Mouse (Mus musculus) hindbrain, postnatal 0 days (tissue): ENCODE data around the gene Ttc13. TPM values are rescaled to one million over a fixed set of nuclear protein-coding genes. Genes with fewer than 3 reads are reported as not detected.

ENCODE experiments used
- ATAC-seq: fragments of 200-750 bp; cut with Nextera tagmentation; 2 replicates; pipeline ENCODE4 v1.8.0; 2017; ENCODE audit warnings: mild to moderate bottlenecking, moderate TSS enrichment, moderate library complexity
- DNase-seq: peaks from one replicate; pipeline ENCODE4 v3.0.0-alpha.2; 2015; ENCODE audit warnings: low spot score
- H3K27ac ChIP-seq: fragments of 300-500 bp; sonication (generic); 2 replicates; pipeline ENCODE4 v1.5.1; 2014; ENCODE audit warnings: mild to moderate bottlenecking
- H3K27me3 ChIP-seq: fragments of 300-500 bp; sonication (generic); 2 replicates; pipeline ENCODE4 v1.6.1; 2014; ENCODE audit warnings: low read length, mixed read lengths; ENCODE audit not compliant: insufficient read depth
- H3K36me3 ChIP-seq: fragments of 300-500 bp; sonication (generic); 2 replicates; pipeline ENCODE4 v1.6.1; 2014; ENCODE audit warnings: low read length, mixed read lengths; ENCODE audit not compliant: insufficient read depth
- H3K4me1 ChIP-seq: fragments of 300-500 bp; sonication (generic); 2 replicates; pipeline ENCODE4 v1.6.1; 2014; ENCODE audit warnings: antibody characterized with exemption, low read length, mixed read lengths; ENCODE audit not compliant: insufficient read depth
- H3K4me2 ChIP-seq: fragments of 300-500 bp; sonication (generic); 2 replicates; pipeline ENCODE4 v1.6.1; 2014; ENCODE audit warnings: low read depth, mild to moderate bottlenecking, low read length, moderate library complexity, mixed read lengths
- H3K4me3 ChIP-seq: fragments of 300-500 bp; sonication (generic); 2 replicates; pipeline ENCODE4 v1.5.1; 2014; ENCODE audit warnings: low read length
- H3K9ac ChIP-seq: fragments of 300-500 bp; sonication (generic); replicated peaks from 2 replicates; pipeline ENCODE4 v1.6.1; 2014; ENCODE audit warnings: mild to moderate bottlenecking, low read length, moderate library complexity, mixed read lengths
- H3K9me3 ChIP-seq: fragments of 300-500 bp; sonication (generic); 2 replicates; pipeline ENCODE4 v1.6.1; 2016; ENCODE audit warnings: low read length, mixed read lengths
- CTCF ChIP-seq: IDR thresholded peaks from 2 replicates; pipeline ENCODE4 v1.5.1; 2016; ENCODE audit warnings: antibody characterized with exemption, control low read depth, low read depth
- WGBS: fragments of 180-500 bp; shearing (Covaris S2); extraction: QIAGEN DNeasy Blood & Tissue Kit; methylation state at CpG from one replicate; pipeline ENCODE4 v1.1.7; 2014; 5-methylcytosine and 5-hydroxymethylcytosine counted together
- polyA plus RNA-seq: library from polyadenylated mRNA; unstranded; fragments of >200 nt; fragmentation: Nextera tagmentation; extraction: Ambion mirVana; gene quantifications from 2 replicates; pipeline ENCODE4 v1.2.1, GENCODE M21; 2015
- total RNA-seq: library from RNA; depleted of rRNA; stranded (reverse); fragments of >200 nt; gene quantifications from 2 replicates; pipeline ENCODE4 v1.2.3, GENCODE M21; 2014

Ttc13 gene
- total and polyA plus RNA-seq, 2 experiments from 2014 or later, result 58.6 to 64.2 TPM

- ATAC-seq, result no peak
- Histone ChIP-seq H3K4me1 (no peaks in the 10 kb centered on the region), H3K27ac (no peak overlapping the region), H3K36me3 (peaks cover 49% of the 10 kb centered on the region), H3K4me2 (no peak overlapping the region), H3K27me3 (no peaks in the 10 kb centered on the region), H3K9ac (no peak overlapping the region), H3K9me3 (no peaks in the 10 kb centered on the region), H3K4me3 (no peak overlapping the region)
- DNase-seq, result no peak
- TF ChIP-seq CTCF, result no peak
- WGBS, result 94% methylated on average over 22 of the region's 22 CpGs
Observed at GRCm38 (mm10) chr8:124695424-124696100, 26.2 kb downstream of the Ttc13 start.

GRCm38 (mm10) chr8:124691706-124692105 lies 30.1 kb downstream of the Ttc13 start:
- TF ChIP-seq CTCF, result no peak
- Histone ChIP-seq H3K4me1 (no peaks in the 10 kb centered on the region), H3K9ac (no peak overlapping the region), H3K4me3 (no peak overlapping the region), H3K4me2 (no peak overlapping the region), H3K27ac (no peak overlapping the region), H3K9me3 (no peaks in the 10 kb centered on the region), H3K36me3 (peaks cover 43% of the 10 kb centered on the region), H3K27me3 (no peaks in the 10 kb centered on the region)
- WGBS, result 97% methylated on average over 4 of the region's 4 CpGs
- DNase-seq, result no peak
- ATAC-seq, result no peak

DNA sequence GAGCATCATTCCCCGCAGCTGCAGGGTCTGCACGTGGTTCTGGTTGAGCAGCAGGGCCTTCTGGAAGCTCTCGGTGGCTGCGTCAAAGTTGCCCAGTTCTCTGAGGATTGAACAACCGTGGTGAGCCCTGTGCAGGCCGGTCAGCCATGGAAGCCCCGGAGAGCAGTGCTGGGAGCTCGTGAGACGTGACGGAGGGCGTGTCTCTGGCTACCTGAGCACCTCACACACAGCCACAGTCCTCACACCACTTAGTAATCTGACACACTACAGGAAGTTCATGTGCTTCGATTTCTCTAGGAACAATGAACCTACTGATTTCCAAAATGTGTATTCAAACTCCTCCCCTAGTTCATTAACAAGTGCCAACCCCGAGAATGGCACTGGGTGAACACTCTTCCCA lies 32.9 kb downstream of the Ttc13 start:
- no peak overlapping the region for H3K4me2 ChIP-seq
- H3K9me3 ChIP-seq, result no peaks in the 10 kb centered on the region
- H3K4me1 ChIP-seq, result no peaks in the 10 kb centered on the region
- no peak for TF ChIP-seq CTCF
- no peak overlapping the region for H3K27ac ChIP-seq
- H3K9ac ChIP-seq, result no peak overlapping the region
- peaks cover 35% of the 10 kb centered on the region for H3K36me3 ChIP-seq
- H3K4me3 ChIP-seq, result no peak overlapping the region
- WGBS, result 93% methylated on average over 13 of the region's 13 CpGs
- no peaks in the 10 kb centered on the region for H3K27me3 ChIP-seq
- ATAC-seq, result no peak
- no peak for DNase-seq

DNA sequence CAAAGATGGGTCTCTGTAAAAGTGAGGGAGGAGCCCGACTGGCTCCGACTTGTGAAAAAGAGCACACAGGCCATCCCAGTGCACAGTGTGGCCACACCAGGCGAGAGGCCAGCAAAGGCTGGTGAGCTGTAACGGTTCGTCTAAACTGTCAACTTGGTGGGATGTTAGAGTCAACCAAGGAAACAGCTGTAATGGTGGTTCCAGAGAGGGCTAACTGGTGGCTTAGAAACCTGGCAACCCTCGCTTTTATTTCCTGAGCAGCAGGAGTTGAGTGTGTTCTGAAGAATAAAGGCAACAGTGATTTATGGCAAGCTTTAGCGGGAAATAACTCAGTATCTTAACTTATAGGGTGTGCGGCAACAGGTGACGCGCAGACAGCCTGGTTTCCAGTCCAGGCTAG lies 39.6 kb downstream of the Ttc13 start:
- Histone ChIP-seq H3K27me3 (no peaks in the 10 kb centered on the region), H3K4me3 (no peak overlapping the region), H3K9ac (no peak overlapping the region), H3K4me2 (no peak overlapping the region), H3K27ac (no peak overlapping the region), H3K9me3 (no peaks in the 10 kb centered on the region), H3K4me1 (0 out of 2 replicates have a peak, but pooled peaks cover 2% of the 10 kb centered on the region), H3K36me3 (peaks cover 40% of the 10 kb centered on the region; the same call in 1 of the 2 replicates)
- no peak for TF ChIP-seq CTCF
- no peak for DNase-seq
- ATAC-seq, result no peak
- WGBS, result 80% methylated on average over 10 of the region's 10 CpGs

GRCm38 (mm10) chr8:124681792-124682157 lies 40.0 kb downstream of the Ttc13 start:
- 0 out of 2 replicates have a peak, but pooled peaks cover 6% of the 10 kb centered on the region for H3K4me1 ChIP-seq
- peaks cover 40% of the 10 kb centered on the region; the same call in 1 of the 2 replicates for H3K36me3 ChIP-seq
- no peak for ATAC-seq
- H3K9me3 ChIP-seq, result no peaks in the 10 kb centered on the region
- peak overlapping the region; percentile 31; the same call in 1 of the 2 replicates for H3K9ac ChIP-seq
- no peak for DNase-seq
- no peaks in the 10 kb centered on the region for H3K27me3 ChIP-seq
- no peak overlapping the region for H3K4me3 ChIP-seq
- no peak overlapping the region for H3K4me2 ChIP-seq
- no peak overlapping the region for H3K27ac ChIP-seq
- TF ChIP-seq CTCF, result peak; percentile 26; the same call in 1 of the 2 replicates
- WGBS, result 75% methylated on average over 10 of the region's 10 CpGs

GRCm38 (mm10) chr8:124681077-124681791 lies 40.5 kb downstream of the Ttc13 start:
- 76% methylated on average over 10 of the region's 10 CpGs for WGBS
- Histone ChIP-seq H3K4me3 (no peak overlapping the region), H3K4me1 (0 out of 2 replicates have a peak, but pooled peaks cover 8% of the 10 kb centered on the region), H3K27ac (no peak overlapping the region), H3K9ac (peak overlapping the region; percentile 31; the same call in 1 of the 2 replicates), H3K4me2 (no peak overlapping the region), H3K27me3 (no peaks in the 10 kb centered on the region), H3K36me3 (peaks cover 40% of the 10 kb centered on the region; the same call in 1 of the 2 replicates), H3K9me3 (no peaks in the 10 kb centered on the region)
- no peak for DNase-seq
- no peak for ATAC-seq
- TF ChIP-seq CTCF, result no peak

DNA sequence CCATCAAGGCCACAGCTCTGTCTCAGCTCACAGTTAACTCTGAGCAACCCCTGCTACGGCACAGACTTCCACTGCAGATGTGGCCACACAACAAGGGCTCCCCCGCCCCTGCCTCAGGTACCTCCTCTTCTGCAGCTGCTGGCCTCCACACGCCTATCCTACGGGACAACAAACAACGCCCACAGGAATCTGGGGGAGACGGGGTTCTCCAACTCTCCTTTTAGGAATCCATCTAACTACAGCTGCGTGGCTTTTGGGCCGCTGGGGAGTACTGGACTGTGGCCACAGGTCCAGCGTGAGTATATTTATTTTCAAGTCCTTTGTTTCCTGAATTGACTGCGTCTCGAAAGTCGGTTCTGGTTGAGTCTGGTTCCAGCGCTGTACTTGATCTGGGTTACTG lies 43.5 kb downstream of the Ttc13 start:
- no peaks in the 10 kb centered on the region for H3K27me3 ChIP-seq
- H3K9ac ChIP-seq, result no peak overlapping the region
- TF ChIP-seq CTCF, result no peak
- H3K4me3 ChIP-seq, result no peak overlapping the region
- no peak overlapping the region for H3K4me2 ChIP-seq
- H3K36me3 ChIP-seq, result peaks cover 40% of the 10 kb centered on the region; the same call in 1 of the 2 replicates
- H3K9me3 ChIP-seq, result no peaks in the 10 kb centered on the region
- 0 out of 2 replicates have a peak, but pooled peaks cover 8% of the 10 kb centered on the region for H3K4me1 ChIP-seq
- 93% methylated on average over 13 of the region's 13 CpGs for WGBS
- H3K27ac ChIP-seq, result no peak overlapping the region
- ATAC-seq (no peak), DNase-seq (no peak)
